Mouse (Mus musculus) layer of hippocampus, adult 11-12 months (tissue): ENCODE measurements around the gene Gm5105.

ENCODE experiments used
- DNase-seq: peaks from one replicate; pipeline ENCODE4 v3.0.0; 2022; ENCODE audit warnings: low spot score

The Gm5105 gene

GRCm38 (mm10) chr3:138068103-138068502, 915 bp upstream of the Gm5105 start:
- no peak for DNase-seq

GRCm38 (mm10) chr3:138066348-138066856, 786 bp downstream of the Gm5105 start:
- DNase-seq, result peak; percentile 40

GRCm38 (mm10) chr3:138065930-138066329, 1.3 kb downstream of the Gm5105 start:
- DNase-seq, result no peak

GRCm38 (mm10) chr3:138064732-138065645, 2.2 kb downstream of the Gm5105 start, which contains the start of gene 1110002E22Rik:
TSS of gene 1110002E22Rik (plus strand) at chr3:138065052.
- peak; percentile 40 for DNase-seq

- no peak for DNase-seq
These were observed 3.4 kb downstream of the Gm5105 start for GRCm38 (mm10) chr3:138063731-138064329.

- no peak for DNase-seq
These were observed 4.5 kb downstream of the Gm5105 start for GRCm38 (mm10) chr3:138062673-138063072.

- DNase-seq, result no peak
These were observed 5.8 kb downstream of the Gm5105 start for GRCm38 (mm10) chr3:138061205-138061911.

GRCm38 (mm10) chr3:138060429-138060828, 6.8 kb downstream of the Gm5105 start:
- no peak for DNase-seq

GRCm38 (mm10) chr3:138058226-138058625, 9.0 kb downstream of the Gm5105 start:
- DNase-seq, result no peak

- no peak for DNase-seq
These were observed 10.2 kb downstream of the Gm5105 start for GRCm38 (mm10) chr3:138056976-138057375.

- no peak for DNase-seq
These were observed 13.2 kb downstream of the Gm5105 start for GRCm38 (mm10) chr3:138053969-138054368.

- no peak for DNase-seq
These were observed 15.8 kb downstream of the Gm5105 start for GRCm38 (mm10) chr3:138051431-138051830.

GRCm38 (mm10) chr3:138050772-138051171, 16.4 kb downstream of the Gm5105 start:
- DNase-seq, result no peak

- no peak for DNase-seq
These were observed 17.6 kb downstream of the Gm5105 start for GRCm38 (mm10) chr3:138049555-138049954.

GRCm38 (mm10) chr3:138043316-138043715, 23.9 kb downstream of the Gm5105 start:
- no peak for DNase-seq

GRCm38 (mm10) chr3:138041591-138042301, 25.4 kb downstream of the Gm5105 start:
- no peak for DNase-seq

- no peak for DNase-seq
These were observed 26.2 kb downstream of the Gm5105 start for GRCm38 (mm10) chr3:138040938-138041337.

GRCm38 (mm10) chr3:138033986-138034385, 33.2 kb downstream of the Gm5105 start:
- no peak for DNase-seq

GRCm38 (mm10) chr3:138030563-138030962, 36.6 kb downstream of the Gm5105 start:
- DNase-seq, result no peak

GRCm38 (mm10) chr3:138029351-138029750, 37.8 kb downstream of the Gm5105 start:
- peak; percentile 11 for DNase-seq

- DNase-seq, result no peak
These were observed 39.4 kb downstream of the Gm5105 start for GRCm38 (mm10) chr3:138027575-138028362.
